Mouse (Mus musculus): ENCODE results near the gene Snu13. TPM values are rescaled to one million over a fixed set of nuclear protein-coding genes. Genes with fewer than 3 reads are reported as not detected.

Gene Snu13
- polyA plus RNA-seq, 1 experiment from 2014 or later, result 235 TPM

DNA sequence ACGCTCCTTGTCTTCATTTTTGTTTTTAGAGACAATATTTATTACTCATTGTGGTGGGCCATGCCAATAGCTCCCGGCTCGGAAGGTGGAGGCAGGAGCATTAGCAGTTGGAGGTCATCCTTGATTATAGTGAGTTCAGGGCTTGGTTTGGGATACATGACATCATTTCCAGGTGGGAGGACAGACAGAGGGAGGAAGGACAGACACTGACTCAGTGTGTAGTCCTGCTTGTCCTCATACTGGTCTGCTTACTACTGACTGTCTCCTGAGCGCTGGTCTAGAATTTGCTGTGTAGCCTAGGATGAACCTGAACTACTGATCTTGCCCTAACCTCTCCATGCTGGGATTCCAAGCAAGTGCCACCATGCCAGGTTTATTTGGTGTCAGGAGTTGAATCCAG lies 13.6 kb downstream of the Snu13 start, which contains the start of gene Desi1:
Gene Desi1, minus strand, starts transcription at position 101 of the 400 bp plus-strand sequence.
- Histone ChIP-seq H3K4me3 (replicated peaks; ENCODE audit: low read length) (no peak within 1 kb of the TSS), H3K27me3 (ENCODE audit: control insufficient read depth, insufficient read depth, low read length) (no peaks in the 10 kb centered on the region), H3K9ac (no peak within 1 kb of the TSS), H3K36me3 (replicated peaks; ENCODE audit: control insufficient read depth, insufficient read depth) (peaks cover 93% of the 10 kb centered on the region), H3K4me1 (replicated peaks; ENCODE audit: control insufficient read depth, insufficient read depth, low read length) (no peaks in the 10 kb centered on the region), H3K9me3 (ENCODE audit: control insufficient read depth, low read length) (no peaks in the 10 kb centered on the region), H3K27ac (no peak within 1 kb of the TSS), H3K4me2 (replicated peaks) (no peak within 1 kb of the TSS)
- no peak for ATAC-seq (ENCODE audit: low FRiP score)
- 97% methylated on average over 4 of the region's 4 CpGs for WGBS
- DNase-seq (ENCODE audit: low spot score), result no peak

DNA sequence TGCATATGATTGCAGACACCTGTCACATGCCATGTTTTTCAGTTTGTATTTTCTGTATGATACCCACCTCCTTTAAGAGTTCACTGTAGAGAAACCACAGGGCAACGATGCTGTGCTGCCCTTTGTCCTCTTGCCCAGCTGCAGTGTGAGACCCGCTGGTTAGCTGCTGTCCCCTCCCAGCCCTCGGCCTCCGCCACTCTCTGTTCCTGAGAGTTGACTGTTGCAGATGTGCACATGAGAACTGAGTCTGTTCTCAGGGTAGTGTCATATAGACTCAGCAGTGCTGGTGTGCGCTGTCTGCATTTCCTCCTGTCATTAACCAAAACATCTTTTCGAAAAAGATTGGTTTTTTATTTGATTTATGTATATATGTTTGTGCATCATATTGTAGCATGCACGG lies 15.0 kb downstream of the Snu13 start:
- H3K4me3 ChIP-seq (replicated peaks; ENCODE audit: low read length), result no peak overlapping the region
- 91% methylated on average over 7 of the region's 7 CpGs for WGBS
- H3K9me3 ChIP-seq (ENCODE audit: control insufficient read depth, low read length), result no peaks in the 10 kb centered on the region
- no peaks in the 10 kb centered on the region for H3K27me3 ChIP-seq (ENCODE audit: control insufficient read depth, insufficient read depth, low read length)
- H3K4me1 ChIP-seq (replicated peaks; ENCODE audit: control insufficient read depth, insufficient read depth, low read length), result no peaks in the 10 kb centered on the region
- no peak overlapping the region for H3K27ac ChIP-seq
- no peak overlapping the region for H3K9ac ChIP-seq
- DNase-seq (ENCODE audit: low spot score) (no peak), ATAC-seq (ENCODE audit: low FRiP score) (no peak)
- peaks cover 94% of the 10 kb centered on the region for H3K36me3 ChIP-seq (replicated peaks; ENCODE audit: control insufficient read depth, insufficient read depth)
- H3K4me2 ChIP-seq (replicated peaks), result no peak overlapping the region

DNA sequence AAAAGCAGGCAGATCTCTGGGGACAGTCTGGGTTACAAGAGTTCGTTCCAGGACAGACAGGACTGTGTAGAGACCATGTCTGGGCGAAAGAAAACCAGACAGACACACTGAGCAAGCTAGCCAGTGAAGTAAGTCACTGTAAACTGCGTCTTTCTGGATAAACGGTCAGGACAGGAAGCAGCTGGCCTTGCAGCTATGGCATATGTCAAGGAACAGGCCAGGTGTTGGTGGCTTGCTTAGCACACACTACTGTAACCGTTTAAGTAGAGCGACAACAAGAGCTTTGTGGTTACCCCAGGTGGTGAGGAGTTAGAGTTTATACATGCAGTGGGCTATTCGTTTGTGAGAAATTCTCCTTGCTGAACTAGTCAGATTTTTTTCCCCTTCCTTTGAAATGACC lies 19.7 kb downstream of the Snu13 start:
- H3K9ac ChIP-seq, result no peak overlapping the region
- no peak overlapping the region for H3K4me2 ChIP-seq (replicated peaks)
- no peak for DNase-seq (ENCODE audit: low spot score)
- WGBS, result 94% methylated on average over 7 of the region's 7 CpGs
- no peak overlapping the region for H3K4me3 ChIP-seq (replicated peaks; ENCODE audit: low read length)
- H3K27ac ChIP-seq, result no peak overlapping the region
- H3K36me3 ChIP-seq (replicated peaks; ENCODE audit: control insufficient read depth, insufficient read depth), result peaks cover 98% of the 10 kb centered on the region
- H3K9me3 ChIP-seq (ENCODE audit: control insufficient read depth, low read length), result no peaks in the 10 kb centered on the region
- no peaks in the 10 kb centered on the region for H3K4me1 ChIP-seq (replicated peaks; ENCODE audit: control insufficient read depth, insufficient read depth, low read length)
- no peaks in the 10 kb centered on the region for H3K27me3 ChIP-seq (ENCODE audit: control insufficient read depth, insufficient read depth, low read length)
- ATAC-seq (ENCODE audit: low FRiP score), result no peak

DNA sequence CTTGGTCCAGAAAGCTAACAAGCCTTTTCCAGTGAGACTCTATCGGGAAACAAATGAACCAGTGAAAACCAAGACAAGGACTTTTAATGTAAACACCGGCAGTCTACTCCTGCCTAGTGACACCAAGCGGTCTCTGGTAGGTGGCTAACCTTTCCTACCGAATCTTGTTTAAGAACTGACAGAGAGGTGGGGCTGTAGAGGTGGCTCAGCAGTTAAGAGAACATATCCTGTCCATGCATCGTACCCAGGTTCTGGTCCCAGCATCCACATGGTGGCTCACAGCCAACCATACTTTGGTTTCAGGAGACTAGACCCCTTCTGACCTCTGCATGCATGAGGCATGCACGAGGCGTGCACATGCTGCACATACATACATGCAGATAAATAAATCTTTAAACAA lies 20.1 kb downstream of the Snu13 start:
- Histone ChIP-seq H3K27ac (no peak overlapping the region), H3K4me1 (replicated peaks; ENCODE audit: control insufficient read depth, insufficient read depth, low read length) (no peaks in the 10 kb centered on the region), H3K4me2 (replicated peaks) (no peak overlapping the region), H3K4me3 (replicated peaks; ENCODE audit: low read length) (no peak overlapping the region), H3K9ac (no peak overlapping the region), H3K27me3 (ENCODE audit: control insufficient read depth, insufficient read depth, low read length) (no peaks in the 10 kb centered on the region), H3K9me3 (ENCODE audit: control insufficient read depth, low read length) (no peaks in the 10 kb centered on the region), H3K36me3 (replicated peaks; ENCODE audit: control insufficient read depth, insufficient read depth) (peaks cover 98% of the 10 kb centered on the region)
- DNase-seq (ENCODE audit: low spot score) (no peak), ATAC-seq (ENCODE audit: low FRiP score) (no peak)
- WGBS, result 93% methylated on average over 7 of the region's 7 CpGs

DNA sequence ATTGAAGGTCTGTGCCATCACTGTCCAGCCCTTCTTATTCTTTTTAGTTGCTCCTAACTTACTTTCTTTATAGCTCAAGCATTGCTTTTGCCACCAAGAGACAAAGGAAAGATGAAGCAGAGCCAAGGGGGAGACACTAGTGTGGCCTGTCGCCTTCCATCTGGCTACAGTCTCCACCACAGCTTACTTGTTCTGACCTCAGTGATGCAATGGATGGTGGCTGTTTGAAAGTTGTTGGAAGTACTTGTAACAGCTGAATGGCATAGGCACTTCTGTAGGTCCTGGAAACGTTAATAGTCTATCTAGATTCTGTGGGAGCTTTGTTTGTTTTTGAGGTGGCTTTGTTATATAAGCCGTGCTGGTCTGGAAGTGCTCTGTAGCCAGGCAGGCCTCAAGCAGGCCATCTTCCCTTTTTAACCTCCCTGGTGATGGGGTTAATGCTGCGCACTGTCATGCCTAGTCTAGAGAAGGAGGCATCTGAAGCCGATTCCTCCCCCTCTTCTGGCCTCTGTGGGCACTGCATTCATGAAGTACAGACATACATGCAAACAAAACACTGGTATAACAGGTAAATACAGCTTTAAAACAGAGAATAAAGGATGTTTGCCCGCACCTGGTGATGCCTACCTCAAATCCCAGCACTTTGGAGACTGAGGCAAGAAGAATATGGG lies 23.3 kb downstream of the Snu13 start:
- H3K27me3 ChIP-seq (ENCODE audit: control insufficient read depth, insufficient read depth, low read length), result no peaks in the 10 kb centered on the region
- H3K27ac ChIP-seq, result no peak overlapping the region
- ATAC-seq (ENCODE audit: low FRiP score) (no peak), DNase-seq (ENCODE audit: low spot score) (no peak)
- no peaks in the 10 kb centered on the region for H3K9me3 ChIP-seq (ENCODE audit: control insufficient read depth, low read length)
- WGBS, result 95% methylated on average over 6 of the region's 6 CpGs
- no peak overlapping the region for H3K4me2 ChIP-seq (replicated peaks)
- H3K4me3 ChIP-seq (replicated peaks; ENCODE audit: low read length), result no peak overlapping the region
- H3K36me3 ChIP-seq (replicated peaks; ENCODE audit: control insufficient read depth, insufficient read depth), result peaks cover 84% of the 10 kb centered on the region
- no peak overlapping the region for H3K9ac ChIP-seq
- H3K4me1 ChIP-seq (replicated peaks; ENCODE audit: control insufficient read depth, insufficient read depth, low read length), result no peaks in the 10 kb centered on the region

DNA sequence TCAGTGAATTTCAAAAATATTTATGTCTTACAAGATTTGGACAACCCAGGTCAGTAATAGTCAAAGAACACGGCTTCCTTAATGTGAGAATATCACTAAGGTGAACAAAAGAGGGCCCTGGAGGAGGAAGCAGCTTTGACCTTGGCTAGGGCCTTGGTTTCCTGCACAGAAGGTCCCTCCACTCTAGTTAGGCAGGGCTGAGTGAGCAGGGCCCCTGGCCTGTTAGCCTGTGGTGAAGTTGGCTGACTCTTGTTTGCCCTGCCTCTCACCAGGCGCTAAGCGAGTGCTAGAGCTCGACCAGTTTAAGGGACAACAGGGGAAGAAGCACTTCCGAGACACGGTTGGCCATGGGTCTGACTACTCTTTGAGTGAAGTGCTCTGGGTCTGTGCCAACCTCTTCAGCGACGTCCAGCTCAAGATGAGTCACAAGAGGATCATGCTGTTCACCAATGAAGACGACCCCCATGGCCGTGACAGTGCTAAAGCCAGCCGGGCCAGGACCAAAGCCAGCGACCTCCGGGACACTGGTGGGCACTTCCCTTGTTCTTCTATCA lies 24.8 kb downstream of the Snu13 start:
- ATAC-seq (ENCODE audit: low FRiP score) (no peak), DNase-seq (ENCODE audit: low spot score) (no peak)
- no peaks in the 10 kb centered on the region for H3K4me1 ChIP-seq (replicated peaks; ENCODE audit: control insufficient read depth, insufficient read depth, low read length)
- H3K36me3 ChIP-seq (replicated peaks; ENCODE audit: control insufficient read depth, insufficient read depth), result peaks cover 70% of the 10 kb centered on the region
- no peaks in the 10 kb centered on the region for H3K9me3 ChIP-seq (ENCODE audit: control insufficient read depth, low read length)
- H3K27me3 ChIP-seq (ENCODE audit: control insufficient read depth, insufficient read depth, low read length), result no peaks in the 10 kb centered on the region
- no peak overlapping the region for H3K27ac ChIP-seq
- H3K9ac ChIP-seq, result no peak overlapping the region
- no peak overlapping the region for H3K4me3 ChIP-seq (replicated peaks; ENCODE audit: low read length)
- 93% methylated on average over 13 of the region's 13 CpGs for WGBS
- H3K4me2 ChIP-seq (replicated peaks), result no peak overlapping the region

DNA sequence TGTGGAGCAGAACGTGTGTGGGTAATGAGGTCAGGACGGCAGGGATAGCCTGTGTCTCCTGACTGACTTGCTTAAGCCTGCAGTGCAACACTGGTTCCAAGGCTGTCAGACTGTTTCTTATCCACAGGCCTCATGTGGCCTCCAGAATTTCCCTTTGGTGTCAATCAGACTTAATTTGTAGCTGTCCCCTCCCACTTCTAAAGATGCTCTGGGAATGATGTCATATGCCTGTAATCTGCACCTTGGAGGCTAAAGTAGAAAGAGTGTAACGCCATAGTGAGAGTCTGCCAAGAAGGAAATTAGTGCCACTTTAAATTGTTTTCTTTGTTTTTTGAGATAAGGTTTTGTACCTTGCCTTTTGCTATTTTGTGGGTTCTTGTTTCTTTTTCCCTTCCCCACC lies 28.1 kb downstream of the Snu13 start:
- Histone ChIP-seq H3K9ac (no peak overlapping the region), H3K4me2 (replicated peaks) (no peak overlapping the region), H3K27me3 (ENCODE audit: control insufficient read depth, insufficient read depth, low read length) (no peaks in the 10 kb centered on the region), H3K36me3 (replicated peaks; ENCODE audit: control insufficient read depth, insufficient read depth) (peaks cover 37% of the 10 kb centered on the region), H3K27ac (no peak overlapping the region), H3K9me3 (ENCODE audit: control insufficient read depth, low read length) (no peaks in the 10 kb centered on the region), H3K4me3 (replicated peaks; ENCODE audit: low read length) (no peak overlapping the region), H3K4me1 (replicated peaks; ENCODE audit: control insufficient read depth, insufficient read depth, low read length) (peaks cover 15% of the 10 kb centered on the region; the same call in 1 of the 2 replicates)
- ATAC-seq (ENCODE audit: low FRiP score) (no peak), DNase-seq (ENCODE audit: low spot score) (no peak)
- WGBS, result 92% methylated on average over 3 of the region's 3 CpGs

DNA sequence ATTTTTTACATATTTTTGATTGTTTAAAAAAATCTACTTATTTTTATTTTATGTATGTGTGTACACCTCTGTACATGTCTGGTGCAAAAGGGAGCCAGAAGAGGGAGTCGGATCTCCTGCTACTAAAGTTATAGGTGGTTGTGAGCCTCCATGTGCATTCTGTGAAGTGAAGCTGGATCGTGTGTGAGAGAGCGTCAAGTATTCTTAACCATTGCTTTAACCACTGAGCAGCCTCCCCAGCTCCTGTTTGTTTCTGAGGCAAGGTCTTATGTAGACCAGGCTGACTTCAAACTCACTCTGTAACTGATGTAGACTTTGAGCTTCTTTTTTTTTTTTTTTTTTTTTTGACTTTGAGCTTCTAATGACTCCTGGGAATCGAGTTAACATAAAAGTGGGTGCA lies 29.9 kb downstream of the Snu13 start:
- Histone ChIP-seq H3K27ac (no peak overlapping the region), H3K36me3 (replicated peaks; ENCODE audit: control insufficient read depth, insufficient read depth) (peaks cover 19% of the 10 kb centered on the region), H3K9me3 (ENCODE audit: control insufficient read depth, low read length) (no peaks in the 10 kb centered on the region), H3K27me3 (ENCODE audit: control insufficient read depth, insufficient read depth, low read length) (no peaks in the 10 kb centered on the region), H3K4me1 (replicated peaks; ENCODE audit: control insufficient read depth, insufficient read depth, low read length) (peaks cover 19% of the 10 kb centered on the region; the same call in 1 of the 2 replicates), H3K4me2 (replicated peaks) (peak overlapping the region; percentile 3; the same call in 1 of the 2 replicates), H3K9ac (no peak overlapping the region), H3K4me3 (replicated peaks; ENCODE audit: low read length) (no peak overlapping the region)
- ATAC-seq (ENCODE audit: low FRiP score) (no peak), DNase-seq (ENCODE audit: low spot score) (no peak)
- WGBS, result 79% methylated on average over 4 of the region's 4 CpGs

DNA sequence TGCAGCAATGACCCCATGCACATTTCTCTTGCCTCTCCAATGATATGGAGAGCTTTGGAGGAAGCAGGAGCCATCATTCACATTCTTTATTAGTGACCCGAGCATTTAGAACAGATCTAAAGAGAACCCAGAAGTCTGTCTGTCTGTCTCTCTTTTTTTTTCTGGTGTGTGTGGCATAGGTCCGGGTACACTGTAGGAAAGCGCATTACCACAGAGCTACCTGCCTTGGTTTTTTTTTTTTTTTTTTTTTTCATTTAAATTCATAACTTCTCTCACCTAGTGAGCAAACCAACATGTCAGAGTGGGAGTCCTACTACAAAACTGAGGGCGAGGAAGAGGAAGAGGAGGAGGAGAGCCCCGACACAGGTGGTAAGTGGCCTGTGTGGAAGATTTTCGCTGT lies 30.6 kb downstream of the Snu13 start:
- peaks cover 13% of the 10 kb centered on the region; the same call in 1 of the 2 replicates for H3K36me3 ChIP-seq (replicated peaks; ENCODE audit: control insufficient read depth, insufficient read depth)
- peak overlapping the region; percentile 62 for H3K4me2 ChIP-seq (replicated peaks)
- H3K4me1 ChIP-seq (replicated peaks; ENCODE audit: control insufficient read depth, insufficient read depth, low read length), result peaks cover 19% of the 10 kb centered on the region; the same call in 1 of the 2 replicates
- DNase-seq (ENCODE audit: low spot score) (no peak), ATAC-seq (ENCODE audit: low FRiP score) (no peak)
- WGBS, result 29% methylated on average over 6 of the region's 6 CpGs
- peak overlapping the region; percentile 94 for H3K4me3 ChIP-seq (replicated peaks; ENCODE audit: low read length)
- H3K9ac ChIP-seq, result peak overlapping the region; percentile 70
- H3K27me3 ChIP-seq (ENCODE audit: control insufficient read depth, insufficient read depth, low read length), result no peaks in the 10 kb centered on the region
- peak overlapping the region; percentile 65; the same call in 1 of the 2 replicates for H3K27ac ChIP-seq
- no peaks in the 10 kb centered on the region for H3K9me3 ChIP-seq (ENCODE audit: control insufficient read depth, low read length)

All from hindbrain, embryonic 14.5 days (tissue).